Mouse (Mus musculus) adrenal gland (tissue): Measurements from ENCODE around the gene Zfp423.

Source experiments
- intact Hi-C: fragments of 180-260 bp; cut with DNase I; formaldehyde crosslinking; loops from one replicate; pipeline ENCODE4 v1.15.1; 2025
- long read RNA-seq, 2 experiments: library from polyadenylated mRNA; unstranded; transcript quantifications; one replicate each; pipeline ENCODE4 v2.0.0; 2020; ENCODE audit warnings: borderline replicate concordance in 1 of 2; ENCODE audit not compliant: insufficient replicate concordance in 1 of 2

Zfp423 gene
- long read RNA-seq, experiment 1, partial matches to known transcripts: 3 of 5 reads
- long read RNA-seq, experiment 1, other reads (novel, unspliced or antisense): 2 of 5 reads
- long read RNA-seq, experiment 2, full-length matches to known transcripts: 1 of 8 reads
- long read RNA-seq, experiment 2, partial matches to known transcripts: 4 of 8 reads
- long read RNA-seq, experiment 2, other reads (novel, unspliced or antisense): 3 of 8 reads

DNA sequence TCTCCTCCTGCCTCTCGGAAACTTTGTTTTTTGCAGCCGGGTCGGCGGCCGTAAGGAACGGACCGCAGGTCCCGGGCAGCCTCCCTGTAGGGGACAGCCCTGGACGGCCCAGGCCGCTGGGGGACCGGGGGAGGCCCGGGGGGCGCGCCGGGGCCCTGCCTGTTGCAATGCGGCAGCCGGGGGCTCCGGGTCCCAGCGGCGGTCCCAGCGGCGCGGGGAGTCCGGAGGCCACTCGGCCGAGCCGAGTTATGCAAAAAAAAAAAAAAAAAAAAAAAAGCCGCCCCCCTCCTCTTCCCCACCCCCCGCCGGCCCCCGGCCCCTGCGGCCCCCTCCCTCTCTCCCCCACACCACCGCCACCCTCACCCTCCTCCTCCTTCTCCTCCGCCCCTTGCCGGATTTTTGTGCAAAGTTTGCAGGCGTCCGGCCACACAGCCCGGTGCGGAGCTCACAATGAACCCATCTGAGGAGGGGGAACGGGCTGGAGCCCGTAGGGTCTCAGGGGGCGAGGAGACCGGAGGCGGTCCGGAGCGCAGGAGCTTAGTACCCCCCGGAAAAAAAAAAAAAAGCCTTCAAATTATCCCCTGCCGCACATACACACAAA lies at the start of gene Zfp423:
Gene Zfp423 (minus strand): TSS at position 276 of the 601 bp plus-strand sequence.
- intact Hi-C loops: no loop called here

DNA sequence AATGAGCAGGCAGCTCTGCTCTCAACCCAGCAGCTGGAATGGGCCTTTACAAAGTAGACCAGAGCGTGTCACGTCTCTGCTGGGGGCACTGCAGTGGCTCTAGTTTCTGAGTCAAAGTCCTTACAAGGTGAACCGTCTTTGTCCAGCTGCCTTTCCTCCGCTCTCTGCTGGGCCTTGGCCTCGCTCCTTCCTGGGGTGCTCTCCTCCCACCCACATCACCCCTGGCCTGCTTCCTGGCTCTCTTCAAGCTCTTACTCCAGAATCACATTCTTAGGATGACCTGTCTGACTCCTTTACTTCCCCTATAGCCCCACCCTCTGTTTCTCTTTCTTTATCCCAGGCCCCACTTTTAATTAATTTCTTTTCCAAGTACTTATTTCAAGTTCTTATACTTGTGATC lies 47.4 kb upstream of the Zfp423 start:
- intact Hi-C loops: no loop called here

DNA sequence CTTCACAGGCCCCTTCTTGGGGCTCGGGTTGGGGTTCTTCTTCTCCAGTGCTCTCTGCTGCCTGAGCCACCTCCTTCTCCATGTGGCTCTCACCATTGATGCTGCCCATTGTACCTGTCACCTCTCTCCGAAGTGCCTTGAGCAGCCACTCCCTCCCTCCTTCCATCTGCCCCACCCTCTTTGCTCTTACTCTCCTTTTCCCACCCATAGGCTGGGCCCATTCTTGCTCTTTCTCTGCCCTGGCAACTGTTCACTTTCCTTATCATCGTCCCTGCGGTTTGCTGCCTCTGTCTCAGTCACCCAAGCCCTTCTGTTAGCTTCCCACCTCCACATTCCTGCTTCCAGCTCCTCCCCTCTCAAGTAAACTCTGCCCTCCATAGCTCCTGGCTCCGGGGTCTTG lies 25.4 kb upstream of the Zfp423 start:
- intact Hi-C loops: no loop called here

DNA sequence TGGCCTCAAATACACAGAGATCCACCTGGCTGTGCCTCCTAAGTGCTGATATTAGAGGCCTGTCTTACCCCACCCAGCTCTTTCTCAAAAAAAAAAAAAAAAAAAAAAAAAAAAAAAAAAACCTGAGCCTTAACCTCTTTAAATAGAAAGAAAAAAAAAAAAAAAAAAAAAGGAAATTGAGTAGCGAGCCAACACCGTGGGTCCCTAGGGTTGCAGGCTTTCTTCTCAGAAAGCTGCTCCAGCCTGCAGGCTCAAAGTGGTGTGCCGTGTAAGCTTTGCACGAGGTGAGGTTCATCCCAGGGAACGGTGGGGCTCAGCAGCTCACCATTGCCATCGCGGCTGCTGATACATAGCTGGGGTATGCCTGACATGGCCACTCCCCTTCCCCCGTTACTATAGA lies 24.6 kb upstream of the Zfp423 start:
- intact Hi-C loops: no loop called here

DNA sequence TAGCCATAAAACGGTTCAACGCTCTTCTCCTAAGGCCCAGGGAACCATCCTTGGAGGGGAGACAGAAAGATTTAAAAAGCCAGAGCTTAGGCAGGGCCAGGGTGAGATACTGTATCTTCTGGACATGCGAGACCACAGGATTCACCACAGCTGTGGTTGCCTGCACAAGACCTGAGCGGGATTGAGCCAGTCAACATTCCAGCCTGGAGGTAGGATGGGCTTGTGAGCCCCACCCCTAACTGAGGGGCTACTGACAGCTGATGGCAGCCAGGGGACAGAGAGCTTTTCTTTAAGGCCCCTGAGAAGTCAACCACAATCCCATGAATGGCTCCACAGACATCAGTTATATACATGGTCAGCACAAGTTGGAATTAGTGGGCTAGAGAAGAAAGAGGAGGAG lies 23.5 kb upstream of the Zfp423 start:
- intact Hi-C loops: no loop called here

DNA sequence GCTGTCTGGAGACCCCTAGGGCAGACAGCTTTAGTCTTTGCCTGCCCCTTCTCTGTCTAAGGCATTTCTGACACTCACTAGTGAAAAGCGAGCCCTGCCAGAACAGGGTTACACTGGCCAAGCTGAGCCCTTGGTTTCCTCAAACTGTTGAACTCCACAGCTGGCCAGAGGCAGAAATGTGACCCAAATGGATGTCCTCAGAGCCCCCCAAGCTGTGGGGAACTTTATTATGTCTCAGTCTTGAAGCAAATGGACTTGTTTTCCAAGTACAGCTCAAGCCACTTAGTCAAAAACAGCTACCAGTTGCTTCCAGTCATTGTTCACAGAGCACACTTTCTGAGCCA lies 16.0 kb upstream of the Zfp423 start:
- intact Hi-C loops: no loop called here

DNA sequence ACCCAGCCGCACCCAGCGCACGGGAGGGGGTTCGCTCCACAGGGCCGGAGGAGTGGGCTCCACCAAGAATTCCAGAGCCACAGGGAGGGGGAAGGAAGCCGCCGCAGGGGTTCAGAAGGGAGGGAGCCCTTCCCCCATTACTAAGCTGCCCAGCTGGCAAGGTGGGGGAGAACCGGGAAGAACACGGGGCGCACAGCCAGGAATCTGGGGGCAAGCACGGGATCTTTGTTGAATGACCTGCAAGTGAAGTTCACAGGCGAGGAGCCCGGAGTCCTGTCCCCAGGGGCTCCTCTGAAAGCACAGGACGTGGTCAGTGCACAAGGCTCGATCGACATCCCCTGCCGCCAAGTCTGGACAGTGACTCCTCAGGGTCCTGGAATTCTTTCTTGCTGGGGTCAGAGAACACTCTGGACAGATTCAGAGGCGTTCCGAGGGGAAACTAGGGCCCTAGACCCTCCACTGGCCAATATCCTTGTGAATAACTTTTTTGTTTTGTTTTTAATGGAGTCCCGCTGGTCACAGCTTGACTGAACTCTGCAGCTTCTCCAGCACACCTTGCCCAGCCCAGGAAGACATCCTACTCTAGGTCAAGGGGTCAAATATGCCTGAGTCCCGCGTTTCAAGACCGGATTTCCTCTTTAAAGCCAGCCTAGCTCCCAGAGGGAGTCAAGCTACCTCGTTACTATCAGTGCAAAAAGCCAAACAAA lies 15.5 kb upstream of the Zfp423 start:
- intact Hi-C loops: no loop called here

DNA sequence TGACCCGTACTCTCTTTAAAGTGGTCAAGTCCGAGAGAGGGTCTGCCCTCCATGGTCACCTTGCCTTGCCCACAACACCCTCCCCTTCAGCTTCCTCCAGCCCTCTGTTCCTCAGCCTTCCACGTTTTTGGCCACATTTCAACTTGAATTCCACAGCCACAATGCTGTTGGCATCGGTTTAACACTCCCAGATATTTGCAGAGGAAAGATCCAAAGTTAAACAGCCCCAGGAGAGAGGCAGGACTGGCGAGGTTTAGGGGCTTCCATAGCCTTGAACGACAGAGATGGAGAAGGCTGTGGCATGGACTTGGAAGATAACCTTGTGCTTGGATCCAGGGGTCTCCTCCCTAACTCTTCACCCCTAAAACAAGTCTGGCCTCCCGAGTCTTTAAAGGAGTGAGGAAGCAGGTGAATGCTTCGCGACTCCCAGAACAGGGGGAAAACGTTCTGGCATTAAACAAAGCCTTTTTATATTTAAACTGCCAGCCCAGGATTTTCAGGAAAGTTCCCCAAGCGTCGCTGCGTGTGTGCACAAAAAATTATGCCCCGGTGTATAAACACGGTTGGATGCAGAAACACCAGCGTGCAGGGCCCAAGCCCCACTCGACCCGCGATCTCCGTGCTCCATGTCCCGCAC lies 14.8 kb upstream of the Zfp423 start:
- intact Hi-C loops: no loop called here

DNA sequence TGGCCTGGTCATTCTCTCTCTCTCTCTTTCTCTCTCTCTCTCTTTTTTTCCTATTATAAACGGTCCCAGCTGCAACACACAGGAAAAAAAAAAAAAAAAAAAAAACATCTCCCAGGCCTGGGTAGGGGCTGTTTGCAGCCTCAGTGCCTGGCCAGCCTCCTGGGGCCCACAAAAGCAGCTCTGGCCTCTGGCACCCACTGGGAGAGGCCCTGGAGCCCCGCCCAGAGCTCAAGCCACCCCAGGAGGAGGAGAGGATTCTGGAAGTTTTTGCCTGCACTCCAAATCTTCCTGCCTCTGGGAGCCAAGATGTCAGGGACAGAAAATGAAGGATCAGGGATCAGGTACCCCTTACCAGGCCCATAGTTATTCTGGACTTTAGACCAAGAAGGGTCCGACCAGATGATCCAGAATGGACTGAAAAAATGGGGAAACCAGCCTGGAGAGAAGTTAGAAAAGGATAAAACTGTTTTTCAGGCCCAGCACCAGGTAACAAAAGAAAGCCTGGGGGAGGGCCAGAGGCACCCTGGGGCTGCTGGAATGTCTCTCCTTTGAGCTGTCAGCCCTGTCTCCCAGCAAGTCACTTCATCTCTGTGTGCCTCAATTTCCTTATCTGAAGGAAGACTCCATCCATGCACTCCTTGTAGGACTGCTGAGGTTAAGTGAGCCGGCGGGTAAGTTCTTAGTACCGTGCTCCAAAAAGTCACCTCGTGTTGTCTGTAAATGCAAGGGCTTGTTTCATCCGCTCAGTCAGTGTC lies 8.6 kb upstream of the Zfp423 start:
- intact Hi-C loops: no loop called here

DNA sequence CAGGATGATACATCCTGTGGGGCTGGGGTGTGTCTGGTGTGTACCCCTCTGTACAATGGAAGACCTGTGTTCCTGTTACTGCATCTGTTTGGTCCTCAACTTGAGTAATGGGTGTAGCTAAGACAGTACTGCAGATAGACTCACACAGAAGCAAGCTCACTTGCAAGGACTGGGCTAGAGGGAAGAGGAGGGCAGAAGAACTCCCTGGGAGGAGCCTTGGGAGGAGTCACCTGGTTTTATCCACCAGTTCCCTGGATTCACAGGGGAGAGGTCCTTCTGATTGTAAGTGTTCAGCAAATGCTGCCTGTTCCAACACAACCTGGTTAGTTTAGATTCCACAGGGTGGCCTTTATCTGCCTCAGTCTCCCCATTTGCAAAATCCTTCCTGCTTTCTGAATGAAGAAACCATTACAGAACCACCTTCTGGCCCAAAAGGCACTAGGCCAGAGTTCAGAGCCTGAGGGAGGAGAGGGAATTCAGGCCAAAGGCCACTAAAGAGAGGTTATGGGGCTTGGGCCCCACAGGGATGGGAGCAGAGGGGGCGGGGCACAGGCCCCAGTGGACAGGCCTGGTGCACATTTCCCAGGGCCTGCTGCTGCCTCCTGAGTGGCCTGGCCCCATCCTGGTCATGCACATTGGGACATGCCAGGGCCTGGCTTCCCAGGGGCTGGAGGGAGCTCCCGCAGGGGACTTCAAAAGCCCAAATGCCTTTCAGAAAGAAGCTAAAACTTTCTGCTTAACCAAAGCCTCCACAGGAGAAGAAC lies 7.8 kb upstream of the Zfp423 start:
- intact Hi-C loops: no loop called here

DNA sequence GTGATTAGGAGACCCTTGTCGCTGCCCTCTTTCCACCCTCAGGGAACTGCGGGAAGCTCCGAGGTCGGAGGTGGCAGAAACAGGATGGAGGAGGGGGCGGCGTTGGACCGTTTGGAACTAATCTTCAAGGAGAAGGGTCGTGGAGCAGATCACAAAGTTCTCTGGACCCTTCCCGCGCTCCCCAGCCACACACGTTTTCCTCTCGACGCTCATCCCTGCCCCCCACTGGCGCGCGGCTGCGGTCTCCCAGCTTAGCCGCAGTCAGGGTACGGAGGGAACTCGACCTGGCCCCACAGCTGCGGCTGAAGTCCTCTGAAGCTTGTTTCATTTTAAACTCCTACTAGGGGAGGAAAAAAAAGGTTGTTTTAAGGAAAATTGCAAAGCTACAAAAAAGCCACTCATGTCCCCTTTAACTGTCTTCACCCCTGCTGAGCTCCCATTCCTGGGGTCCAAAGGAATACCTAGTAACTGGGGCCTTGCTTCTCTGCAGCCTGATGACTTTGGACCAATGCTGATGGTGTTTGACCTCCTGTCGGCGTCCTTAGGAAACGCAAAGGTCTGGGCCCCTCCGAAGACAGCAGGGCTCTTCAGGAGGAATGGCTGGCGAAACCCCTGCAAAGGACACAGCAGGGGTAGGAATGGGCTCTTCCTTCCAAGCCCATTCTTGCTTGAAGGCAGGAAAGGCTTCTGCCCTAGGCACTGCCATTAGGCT lies 3.3 kb upstream of the Zfp423 start:
- intact Hi-C loops: loop anchor here (5.0 kb wide), 1 partner anchor 50 kb away; no protein-coding TSS in a partner anchor

DNA sequence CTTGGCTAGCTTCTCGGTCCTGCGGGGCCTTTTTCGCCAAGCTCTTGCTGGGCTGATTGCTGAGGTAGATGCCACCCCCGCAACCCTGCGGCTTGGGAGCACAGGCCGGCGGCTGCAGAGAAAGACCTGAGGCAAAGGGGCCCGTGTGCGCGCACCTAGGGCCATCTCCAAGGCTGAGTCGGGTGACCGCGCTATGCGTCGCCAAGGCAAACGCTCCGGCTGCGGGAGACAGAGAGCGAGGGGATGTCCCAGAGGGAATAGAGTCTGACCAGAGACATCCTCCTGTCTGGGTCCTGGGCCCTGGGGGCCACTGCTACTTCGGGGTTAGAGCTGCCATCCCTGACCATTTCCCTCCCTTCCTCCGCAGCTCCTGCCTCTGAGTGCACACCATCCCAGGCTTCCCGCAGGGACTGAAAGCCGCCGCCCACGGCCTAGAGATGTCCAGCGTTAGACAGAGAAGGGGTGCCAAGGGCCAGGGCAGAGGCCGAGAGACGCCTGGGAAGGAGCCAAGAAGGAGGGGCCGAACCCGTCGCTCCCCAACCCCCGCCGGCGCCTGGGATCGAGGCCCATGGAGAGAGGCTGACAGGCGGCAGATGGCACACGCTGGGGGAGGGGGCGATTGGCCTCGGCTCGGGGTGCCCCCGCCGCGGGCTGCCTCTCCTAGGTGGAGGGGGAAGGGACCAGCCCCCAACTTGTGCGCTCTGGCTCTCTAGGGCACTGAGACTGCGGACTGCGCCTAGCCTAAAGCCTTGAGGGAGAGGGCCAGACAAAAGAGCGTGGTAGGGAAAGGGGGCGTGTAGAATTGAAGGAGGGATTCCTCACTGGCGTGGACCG lies 2.5 kb upstream of the Zfp423 start:
- intact Hi-C loops: loop anchor here (5.0 kb wide), 1 partner anchor 50 kb away; no protein-coding TSS in a partner anchor

DNA sequence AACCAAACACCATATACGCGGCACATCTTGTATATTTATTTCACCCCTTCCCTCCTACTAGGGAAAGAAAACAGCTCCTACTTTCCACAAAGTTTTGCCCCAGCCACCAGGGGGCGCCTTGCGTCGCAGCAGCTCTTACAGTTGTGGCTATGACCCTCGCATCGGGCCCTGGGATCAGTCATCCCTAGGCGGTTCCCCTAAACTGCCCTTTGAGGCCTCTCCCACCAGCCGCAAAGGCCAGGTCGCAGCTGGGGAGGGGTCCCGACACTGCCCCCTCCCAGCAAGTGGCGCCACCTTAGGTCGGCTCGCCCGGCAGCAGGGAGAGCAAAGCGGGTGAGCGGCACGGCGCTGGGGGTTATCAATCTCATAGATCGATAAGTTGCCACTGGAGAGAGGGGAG lies 1.7 kb upstream of the Zfp423 start:
- intact Hi-C loops: loop anchor here (5.0 kb wide), 1 partner anchor 51 kb away; no protein-coding TSS in a partner anchor

DNA sequence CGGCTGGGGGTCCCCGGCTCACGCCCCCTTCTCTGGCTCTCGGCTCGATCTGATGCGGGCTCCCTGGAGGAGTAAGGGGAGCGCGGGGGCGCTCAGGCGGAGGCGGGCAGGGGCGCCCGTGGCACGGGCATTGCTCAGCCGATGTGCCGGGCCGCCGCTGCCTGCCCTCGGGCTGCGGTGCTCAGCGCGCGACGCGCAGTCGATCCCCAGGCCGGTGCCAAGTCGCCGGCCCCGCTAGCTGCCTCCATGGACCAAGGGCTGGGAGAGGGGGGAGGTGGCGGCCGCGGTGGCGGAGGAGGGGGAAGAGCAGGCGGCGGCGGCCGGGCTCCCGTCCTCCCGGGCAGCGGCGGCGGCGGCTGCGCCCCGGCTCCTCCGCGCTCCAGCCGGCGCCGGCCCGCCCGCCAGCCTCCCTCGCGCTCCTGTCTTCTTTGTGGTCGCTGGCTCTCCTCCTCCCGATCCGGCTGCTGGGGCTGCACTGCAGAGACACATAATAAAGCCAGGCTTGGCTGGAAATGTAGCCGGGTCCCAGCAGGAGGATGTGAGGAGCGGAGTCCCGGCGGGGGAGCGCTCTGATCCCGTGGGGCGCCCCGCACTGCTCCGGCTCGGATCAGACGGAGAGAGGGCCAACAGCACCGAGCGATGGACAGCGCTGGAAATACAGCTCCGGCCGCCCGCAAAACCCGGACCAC lies 810 bp upstream of the Zfp423 start:
- intact Hi-C loops: loop anchor here (5.0 kb wide), 1 partner anchor 52 kb away; no protein-coding TSS in a partner anchor

DNA sequence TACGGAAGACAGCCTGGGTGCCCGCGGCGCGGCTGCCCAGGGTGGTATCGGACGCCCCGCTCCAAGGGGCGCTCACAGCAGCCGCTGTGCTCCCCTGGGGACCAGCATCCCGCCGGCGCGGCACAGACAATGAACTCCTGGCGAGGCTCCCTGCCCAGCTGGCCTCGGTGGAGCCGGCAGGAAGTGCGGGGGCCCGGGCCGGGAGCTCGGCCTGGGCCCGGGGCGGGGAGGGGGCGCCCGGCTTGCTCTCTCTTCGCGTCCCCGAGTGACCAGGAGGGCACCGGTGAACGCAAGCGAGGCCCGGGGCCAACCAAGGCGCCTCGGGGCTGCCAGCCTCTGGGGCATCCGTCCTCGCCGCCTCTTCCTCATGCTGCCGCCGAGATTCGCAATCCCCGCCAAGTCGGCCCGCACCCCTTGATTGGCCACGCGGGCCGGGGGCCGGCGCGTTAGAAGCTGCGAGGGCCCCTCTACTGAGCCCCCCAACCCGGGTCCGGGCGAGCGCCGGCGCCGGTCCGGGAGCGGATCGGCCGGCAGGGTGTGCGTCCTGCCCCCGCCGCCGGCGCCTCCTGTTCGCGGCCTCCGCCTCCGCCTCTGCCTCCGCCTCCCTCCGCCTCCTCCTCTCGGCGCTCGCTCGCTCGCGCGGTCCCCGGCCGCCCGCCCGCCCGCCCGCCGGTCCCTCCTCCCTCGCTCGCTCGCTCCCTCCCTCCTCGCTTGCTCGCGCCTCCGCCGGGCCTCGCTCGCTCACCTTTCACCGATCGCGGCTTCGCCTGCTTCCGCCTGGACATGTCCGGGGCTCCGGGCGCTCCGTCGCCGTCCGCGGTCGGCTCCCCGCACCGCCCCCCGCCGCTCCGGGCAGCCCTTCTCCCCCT lies 710 bp downstream of the Zfp423 start:
- intact Hi-C loops: no loop called here

DNA sequence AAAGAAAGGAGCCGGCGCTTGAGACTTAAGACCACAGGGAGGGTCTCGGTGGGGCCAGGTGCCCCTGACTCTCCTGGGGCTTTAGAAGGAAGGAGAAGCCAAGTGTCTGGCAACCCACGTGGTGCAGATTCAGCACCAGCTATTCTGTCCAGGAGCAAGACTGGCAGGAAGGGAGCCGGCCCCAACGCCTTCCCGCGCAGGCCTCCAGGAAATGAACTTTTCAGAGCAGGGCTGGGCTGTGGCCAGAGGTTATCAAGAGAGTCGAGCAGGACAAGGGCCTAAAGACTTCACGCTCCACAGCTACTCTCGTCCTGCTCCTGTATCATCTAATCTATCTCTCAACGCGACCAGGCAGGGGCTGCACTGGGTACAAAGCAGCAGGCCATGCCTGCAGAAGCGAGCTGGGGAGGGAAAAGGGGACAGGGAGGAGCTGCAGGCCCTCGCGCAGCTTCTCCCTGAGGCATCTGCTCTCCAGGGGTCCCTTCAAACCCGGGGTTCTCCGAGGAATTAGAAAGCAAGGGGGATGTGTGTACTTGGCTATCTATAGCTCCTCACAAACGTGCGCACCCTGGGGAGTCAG lies 1.4 kb downstream of the Zfp423 start:
- intact Hi-C loops: no loop called here

DNA sequence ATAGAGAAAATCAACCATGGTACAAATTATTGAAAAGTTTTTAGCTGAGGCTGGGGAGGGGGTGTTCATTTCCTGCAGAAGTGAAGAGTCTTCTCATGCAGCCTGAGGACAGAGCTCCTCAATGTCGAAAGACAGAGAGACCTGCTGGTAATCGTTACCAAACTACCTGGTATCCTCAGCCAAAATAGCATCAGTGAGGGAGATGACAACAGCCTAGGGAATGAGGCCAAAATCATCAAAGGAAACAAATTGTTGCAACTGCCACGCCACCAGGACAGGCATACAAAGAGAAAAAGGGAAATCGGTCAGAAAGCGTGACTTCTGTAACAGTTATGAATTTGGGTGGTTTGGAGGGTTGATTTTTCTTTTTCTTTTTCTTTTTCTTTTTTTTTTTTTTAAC lies 3.4 kb downstream of the Zfp423 start:
- intact Hi-C loops: no loop called here
